Mouse (Mus musculus): ENCODE data around the gene Tent5c.

Gene Tent5c

GRCm38 (mm10) chr3:100487046-100487445, 2.1 kb downstream of the Tent5c start:
- no peak for DNase-seq (ENCODE audit: low spot score in 2 of 2)

- DNase-seq (ENCODE audit: low spot score in 2 of 2), result no peak
Observed at GRCm38 (mm10) chr3:100485390-100486132, 3.6 kb downstream of the Tent5c start.

- no peak for DNase-seq (ENCODE audit: low spot score in 2 of 2)
Observed at GRCm38 (mm10) chr3:100482971-100483610, 6.0 kb downstream of the Tent5c start.

- DNase-seq (ENCODE audit: low spot score in 2 of 2), result no peak
Observed at GRCm38 (mm10) chr3:100482324-100482911, 6.7 kb downstream of the Tent5c start.

GRCm38 (mm10) chr3:100480251-100481005, 8.7 kb downstream of the Tent5c start:
- DNase-seq (ENCODE audit: low spot score in 2 of 2), result no peak

GRCm38 (mm10) chr3:100474950-100475472, 14.1 kb downstream of the Tent5c start:
- no peak for DNase-seq (ENCODE audit: low spot score in 2 of 2)

GRCm38 (mm10) chr3:100474536-100474935, 14.6 kb downstream of the Tent5c start:
- DNase-seq (ENCODE audit: low spot score in 2 of 2), result no peak

GRCm38 (mm10) chr3:100473146-100473545, 16.0 kb downstream of the Tent5c start:
- DNase-seq (ENCODE audit: low spot score in 2 of 2), result no peak

GRCm38 (mm10) chr3:100470902-100471301, 18.2 kb downstream of the Tent5c start:
- DNase-seq (ENCODE audit: low spot score in 2 of 2), result no peak

GRCm38 (mm10) chr3:100470101-100470500, 19.0 kb downstream of the Tent5c start:
- no peak for DNase-seq (ENCODE audit: low spot score in 2 of 2)

- DNase-seq (ENCODE audit: low spot score in 2 of 2), result no peak
Observed at GRCm38 (mm10) chr3:100466551-100466950, 22.6 kb downstream of the Tent5c start.

- DNase-seq (ENCODE audit: low spot score in 2 of 2), result no peak
Observed at GRCm38 (mm10) chr3:100464596-100464995, 24.5 kb downstream of the Tent5c start.

- DNase-seq (ENCODE audit: low spot score in 2 of 2), result no peak
Observed at GRCm38 (mm10) chr3:100463959-100464265, 25.2 kb downstream of the Tent5c start.

GRCm38 (mm10) chr3:100463160-100463958, 25.8 kb downstream of the Tent5c start:
- no peak for DNase-seq (ENCODE audit: low spot score in 2 of 2)

- no peak for DNase-seq (ENCODE audit: low spot score in 2 of 2)
Observed at GRCm38 (mm10) chr3:100462235-100463083, 26.7 kb downstream of the Tent5c start.

GRCm38 (mm10) chr3:100460510-100460909, 28.6 kb downstream of the Tent5c start:
- DNase-seq (ENCODE audit: low spot score in 2 of 2), result no peak

GRCm38 (mm10) chr3:100443798-100444500, 45.2 kb downstream of the Tent5c start:
- no peak for DNase-seq (ENCODE audit: low spot score in 2 of 2)

GRCm38 (mm10) chr3:100442499-100442898, 46.6 kb downstream of the Tent5c start:
- DNase-seq (ENCODE audit: low spot score in 2 of 2), result no peak

- no peak for DNase-seq (ENCODE audit: low spot score in 2 of 2)
Observed at GRCm38 (mm10) chr3:100440754-100441153, 48.4 kb downstream of the Tent5c start.

- no peak for DNase-seq (ENCODE audit: low spot score in 2 of 2)
Observed at GRCm38 (mm10) chr3:100440009-100440408, 49.1 kb downstream of the Tent5c start.

Data from urinary bladder, adult 18-20 months (tissue).